22 mouse cellular contexts compared by ENCODE assay signal in the genomic region with DNA sequence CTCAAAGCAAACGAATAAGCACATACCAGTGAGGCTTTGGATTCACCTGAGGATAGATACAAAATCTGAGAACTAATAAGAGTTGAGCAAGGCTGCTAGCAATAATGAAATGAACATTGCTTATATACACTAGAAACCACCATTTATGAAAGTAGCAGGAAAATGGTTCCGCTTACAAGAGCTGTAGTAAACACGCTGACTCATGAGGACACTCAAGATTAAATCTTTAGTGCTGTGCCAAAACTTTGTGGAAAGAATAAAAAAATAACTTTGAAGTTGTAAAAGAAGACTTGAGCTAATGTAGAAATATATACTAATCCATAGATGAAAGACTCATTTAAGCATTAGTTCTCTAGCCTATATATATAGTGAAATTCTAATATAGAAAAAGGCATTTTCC. TPM values are rescaled to one million over a fixed set of nuclear protein-coding genes. Genes with fewer than 3 reads are reported as not detected.
DNase-seq lines count a peak whose midpoint lies in the region; ATAC-seq and TF ChIP-seq lines count a peak whose summit lies in the region.
"Had no signal": no experiment of that assay in that cellular context is flagged by ENCODE, and none has a peak within 500 bp of the region (broad histone marks: within the 10 kb centered on the region; RNA-seq: fewer than 3 reads in every experiment).

No protein-coding gene starts in this region.

- H3K4me3 ChIP-seq in heart, embryonic 13.5 days, result no peak overlapping the region
- no peak overlapping the region for H3K4me3 ChIP-seq in lung, embryonic 15.5 days
- H3K4me3 ChIP-seq in MEL (ENCODE audit: control insufficient read depth in 1 of 2, insufficient read depth in 1 of 2, low read depth in 2 of 2, low read length in 2 of 2), result no peak overlapping the region
- H3K4me3 ChIP-seq: embryonic facial prominence, embryonic 12.5 days; hindbrain, embryonic 10.5 days; limb, embryonic 10.5 days; midbrain, embryonic 10.5 days had no signal

- DNase-seq in heart, postnatal 10 days, result no peak
- no peak for DNase-seq in lung, postnatal 14 days
- peak; percentile 60 for DNase-seq in MEL (ENCODE audit: low read depth, low spot score)
- DNase-seq in Muller cell, postnatal 12 days (ENCODE audit: inconsistent ontology term), result no peak
- no peak for DNase-seq in adrenal gland, adult 8-10 months
- DNase-seq: cerebellum, adult 2 months; gastrocnemius, postnatal 14 days; kidney, adult 9 months; kidney, postnatal 4 days; lung, adult 18-20 months; retina, postnatal 1 day; thymus, postnatal 14 days had no signal

- H3K79me2 ChIP-seq in MEL (ENCODE audit: control insufficient read depth, insufficient read depth, low read length, poor library complexity), result peaks cover 4% of the 10 kb centered on the region

- 67% methylated on average over 3 of the region's 3 CpGs for WGBS in heart, embryonic 13.5 days
- 38% methylated on average over 3 of the region's 3 CpGs for WGBS in lung, embryonic 15.5 days

- intact Hi-C loops in heart, postnatal 10 days (cut with DNase I), result no loop called here

- no peaks in the 10 kb centered on the region for H3K27me3 ChIP-seq in heart, embryonic 13.5 days (replicated peaks)
- H3K27me3 ChIP-seq in lung, embryonic 15.5 days, result no peaks in the 10 kb centered on the region
- H3K27me3 ChIP-seq in MEL (ENCODE audit: control insufficient read depth in 1 of 2, insufficient read depth in 2 of 2, low read length in 2 of 2), result no peaks in the 10 kb centered on the region
- H3K27me3 ChIP-seq: embryonic facial prominence, embryonic 12.5 days had no signal

- no peak for TF ChIP-seq CTCF in MEL (IDR thresholded peaks at IDR 0.05 in 2 of 3, conservative IDR thresholded peaks at IDR 0.05 in 1 of 3; ENCODE audit: control insufficient read depth in 1 of 3, insufficient read depth in 1 of 3, low read depth in 2 of 3, low read length in 3 of 3, poor library complexity in 1 of 3, severe bottlenecking in 1 of 3)

- no peak for TF ChIP-seq POLR2A in MEL (IDR thresholded peaks at IDR 0.05; ENCODE audit: control insufficient read depth in 1 of 2, insufficient read depth in 1 of 2, low read depth in 1 of 2, low read length in 2 of 2, poor library complexity in 1 of 2)

- 0 out of 2 replicates have a peak overlapping the region, but pooled peaks have one; percentile 26 for H3K27ac ChIP-seq in heart, embryonic 13.5 days (replicated peaks)
- peak overlapping the region; percentile 44; the same call in 1 of the 2 replicates for H3K27ac ChIP-seq in lung, embryonic 15.5 days
- peak overlapping the region; percentile 67 for H3K27ac ChIP-seq in MEL (ENCODE audit: control insufficient read depth, low read depth, low read length)
- H3K27ac ChIP-seq: embryonic facial prominence, embryonic 12.5 days; hindbrain, embryonic 10.5 days; hindbrain, postnatal 0 days; limb, embryonic 10.5 days; midbrain, embryonic 10.5 days had no signal

- H3K4me1 ChIP-seq in heart, embryonic 13.5 days, result peaks cover 27% of the 10 kb centered on the region
- H3K4me1 ChIP-seq in lung, embryonic 15.5 days, result peaks cover 22% of the 10 kb centered on the region
- H3K4me1 ChIP-seq in MEL (ENCODE audit: control insufficient read depth in 1 of 2, insufficient read depth in 2 of 2, low read length in 2 of 2), result peaks cover 13 to 25% of the 10 kb centered on the region in 2 experiments
- H3K4me1 ChIP-seq: embryonic facial prominence, embryonic 12.5 days; hindbrain, embryonic 10.5 days; limb, embryonic 10.5 days; midbrain, embryonic 10.5 days had no signal

- no peak overlapping the region for H3K9ac ChIP-seq in heart, embryonic 13.5 days
- no peak overlapping the region for H3K9ac ChIP-seq in lung, embryonic 15.5 days
- H3K9ac ChIP-seq in MEL (ENCODE audit: control insufficient read depth, low read depth, low read length, poor library complexity, severe bottlenecking), result peak overlapping the region; percentile 36; the same call in 1 of the 2 replicates
- H3K9ac ChIP-seq: embryonic facial prominence, embryonic 12.5 days had no signal

- no peak overlapping the region for H3K4me2 ChIP-seq in heart, embryonic 13.5 days
- no peak overlapping the region for H3K4me2 ChIP-seq in lung, embryonic 15.5 days
- H3K4me2 ChIP-seq: embryonic facial prominence, embryonic 12.5 days; heart, embryonic 11.5 days had no signal

- ATAC-seq in heart, embryonic 13.5 days (ENCODE audit: extremely low read depth, insufficient number of reproducible peaks, low FRiP score, low TSS enrichment), result no peak
- ATAC-seq in lung, embryonic 15.5 days (ENCODE audit: borderline replicate concordance, extremely low read depth, low FRiP score, low TSS enrichment), result no peak
- 0 out of 2 replicates have a peak, but pooled peaks have one; percentile 33 for ATAC-seq in megakaryocyte, adult 5-6 weeks (ENCODE audit: poor library complexity, severe bottlenecking)
- ATAC-seq: forebrain, embryonic 14.5 days; hindbrain, postnatal 0 days had no signal

- TF ChIP-seq EP300 in MEL (IDR thresholded peaks at IDR 0.05; ENCODE audit: low read depth in 1 of 2, low read length in 2 of 2), result peak; percentile 9 to 77; a peak in 2 of 4 replicates

- peaks cover 4% of the 10 kb centered on the region; the same call in 1 of the 2 replicates for H3K36me3 ChIP-seq in heart, embryonic 13.5 days
- H3K36me3 ChIP-seq in lung, embryonic 15.5 days, result no peaks in the 10 kb centered on the region
- peaks cover 0 to 22% of the 10 kb centered on the region in 2 experiments; a peak in 2 of 4 replicates for H3K36me3 ChIP-seq in MEL (ENCODE audit: control insufficient read depth in 1 of 2, insufficient read depth in 2 of 2, low read length in 2 of 2)
- H3K36me3 ChIP-seq: embryonic facial prominence, embryonic 12.5 days had no signal

- H3K9me3 ChIP-seq in heart, embryonic 13.5 days, result no peaks in the 10 kb centered on the region
- no peaks in the 10 kb centered on the region for H3K9me3 ChIP-seq in lung, embryonic 15.5 days
- no peaks in the 10 kb centered on the region for H3K9me3 ChIP-seq in MEL (replicated peaks; ENCODE audit: insufficient read depth, low read length)
- H3K9me3 ChIP-seq: embryonic facial prominence, embryonic 12.5 days; hindbrain, embryonic 10.5 days; limb, embryonic 10.5 days; midbrain, embryonic 10.5 days had no signal

- no peak for TF ChIP-seq RAD21 in MEL (IDR thresholded peaks at IDR 0.05; ENCODE audit: low read depth, low read length)

TF ChIP-seq in MEL, 35 proteins besides CTCF, POLR2A, EP300 and RAD21:
- TF ChIP-seq NELFE (IDR thresholded peaks at IDR 0.05; ENCODE audit: low read depth, low read length) (no peak), JUND (IDR thresholded peaks at IDR 0.05; ENCODE audit: low read depth, low read length) (no peak), ZC3H11A (IDR thresholded peaks at IDR 0.05; ENCODE audit: low read depth, low read length) (no peak), SIN3A (IDR thresholded peaks at IDR 0.05; ENCODE audit: low read length) (no peak), ZNF384 (IDR thresholded peaks at IDR 0.05; ENCODE audit: low read depth, low read length) (peak; percentile 70), CHD1 (IDR thresholded peaks at IDR 0.05; ENCODE audit: low read depth, low read length) (no peak), MAZ (IDR thresholded peaks at IDR 0.05; ENCODE audit: low read depth, low read length) (no peak), CHD2 (IDR thresholded peaks at IDR 0.05; ENCODE audit: low read length) (no peak), HCFC1 (IDR thresholded peaks at IDR 0.05; ENCODE audit: low read depth, low read length) (no peak), GATA1 (IDR thresholded peaks at IDR 0.05; ENCODE audit: low read depth, low read length) (peak; percentile 62), MAFK (IDR thresholded peaks at IDR 0.05; ENCODE audit: borderline replicate concordance, low read depth, low read length) (peak; percentile 70; the same call in 1 of the 2 replicates), POLR2AphosphoS5 (IDR thresholded peaks at IDR 0.05; ENCODE audit: borderline replicate concordance, low read depth, low read length) (no peak), ETS1 (IDR thresholded peaks at IDR 0.05; ENCODE audit: low read depth, low read length) (peak; percentile 56)
TF ChIP-seq in MEL: peak in this region for 4.

RNA-seq across cellular contexts. Expression of gene Fchsd2, which starts 35.1 kb away (rescaled TPM):
- polyA plus RNA-seq in heart, embryonic 13.5 days (2015; fragmentation: Nextera tagmentation; extraction: Ambion mirVana), result 12.9 and 13.5 TPM in 2 replicates
- total RNA-seq in heart, postnatal 10 days (2021), result 10 to 100 TPM; 27.1 to 27.2 TPM
- 20.0 and 22.5 TPM in 2 replicates for polyA plus RNA-seq in lung, embryonic 15.5 days (2015; fragmentation: Nextera tagmentation; extraction: Ambion mirVana)
- total RNA-seq in MEL (2012; rRNA removed), result 3.8 and 3.9 TPM in 2 replicates
- polyA plus RNA-seq in MEL (2012; ENCODE audit: insufficient read depth in 1 of 2, insufficient read length in 2 of 2, low read depth in 1 of 2, low replicate concordance in 2 of 2, missing spikeins in 1 of 2), result 1 to 10 TPM in 1 of 2 experiments, not detected in 1; 6.3 TPM
- total RNA-seq in megakaryocyte, adult 5-6 weeks (2015), result 19.7 and 22.1 TPM in 2 replicates
- total RNA-seq in megakaryocyte, adult 5-6 weeks (2017), result 17.2 and 18.1 TPM in 2 replicates
- 10 to 100 TPM; 20.9 to 53.3 (median 33.8) TPM for total RNA-seq in adrenal gland, adult 8-10 months (2022)
